Mouse (Mus musculus): ENCODE measurements around the gene Bhlha15.

The Bhlha15 gene

GRCm38 (mm10) chr5:144232531-144232930, 42.4 kb downstream of the Bhlha15 start:
- DNase-seq (ENCODE audit: low spot score) = no peak

GRCm38 (mm10) chr5:144234222-144234621, 44.1 kb downstream of the Bhlha15 start:
- no peak for DNase-seq (ENCODE audit: low spot score)

GRCm38 (mm10) chr5:144234714-144235113, 44.6 kb downstream of the Bhlha15 start:
- DNase-seq (ENCODE audit: low spot score) = no peak

- no peak for DNase-seq (ENCODE audit: low spot score)
These were observed 48.9 kb downstream of the Bhlha15 start for GRCm38 (mm10) chr5:144238969-144239368.
